ENCODE assay signal across 10 mouse cellular contexts in genomic region chr11:119404627-119405026, GRCm38 (mm10). TPM values are rescaled to one million over a fixed set of nuclear protein-coding genes. Genes with fewer than 3 reads are reported as not detected.
A peak's percentile ranks its signal among the peaks of the same experiment; 100 is the strongest.
DNase-seq lines count a peak whose midpoint lies in the region; ATAC-seq and TF ChIP-seq lines count a peak whose summit lies in the region.
"Had no signal": no experiment of that assay in that cellular context is flagged by ENCODE, and none has a peak within 500 bp of the region (broad histone marks: within the 10 kb centered on the region; RNA-seq: fewer than 3 reads in every experiment).

No protein-coding gene starts in this region.

- no peak for TF ChIP-seq EP300 in ES-Bruce4 (IDR thresholded peaks at IDR 0.05; ENCODE audit: insufficient read depth, low read depth, low read length)

- H3K27me3 ChIP-seq in intestine, embryonic 14.5 days (replicated peaks; ENCODE audit: control insufficient read depth, insufficient read depth, low read length), result no peaks in the 10 kb centered on the region
- H3K27me3 ChIP-seq in intestine, embryonic 16.5 days (replicated peaks; ENCODE audit: control insufficient read depth, insufficient read depth, low read length), result no peaks in the 10 kb centered on the region
- no peaks in the 10 kb centered on the region for H3K27me3 ChIP-seq in ES-Bruce4 (ENCODE audit: control insufficient read depth, insufficient read depth, low read length, poor library complexity, severe bottlenecking)
- H3K27me3 ChIP-seq in limb, embryonic 10.5 days (ENCODE audit: low read depth, poor library complexity, severe bottlenecking), result no peaks in the 10 kb centered on the region
- H3K27me3 ChIP-seq: heart, embryonic 13.5 days had no signal

- H3K27ac ChIP-seq in intestine, embryonic 14.5 days (ENCODE audit: low read depth), result no peak overlapping the region
- no peak overlapping the region for H3K27ac ChIP-seq in intestine, embryonic 16.5 days (ENCODE audit: low read length)
- H3K27ac ChIP-seq in ES-Bruce4 (ENCODE audit: insufficient read depth, low read length), result no peak overlapping the region
- no peak overlapping the region for H3K27ac ChIP-seq in bone marrow macrophage, adult 2 months (ENCODE audit: insufficient read depth, low read depth, low read length)
- H3K27ac ChIP-seq in limb, embryonic 10.5 days, result no peak overlapping the region
- H3K27ac ChIP-seq: heart, embryonic 13.5 days had no signal

- peak; percentile 96 for TF ChIP-seq CTCF in ES-Bruce4 (IDR thresholded peaks at IDR 0.05; ENCODE audit: low read depth, low read length)
- TF ChIP-seq CTCF in bone marrow macrophage, adult 2 months (IDR thresholded peaks at IDR 0.05; ENCODE audit: low read depth, low read length), result peak; percentile 92

- no peak for ATAC-seq in intestine, embryonic 14.5 days (replicated peaks; ENCODE audit: low FRiP score, low TSS enrichment, low read depth)
- ATAC-seq in intestine, embryonic 16.5 days, result no peak

- H3K4me3 ChIP-seq in intestine, embryonic 14.5 days (ENCODE audit: low read depth, low read length), result no peak overlapping the region
- no peak overlapping the region for H3K4me3 ChIP-seq in intestine, embryonic 16.5 days (ENCODE audit: low read length)
- no peak overlapping the region for H3K4me3 ChIP-seq in ES-Bruce4 (ENCODE audit: low read depth, low read length)
- H3K4me3 ChIP-seq in bone marrow macrophage, adult 2 months (ENCODE audit: insufficient read depth, low read length), result no peak overlapping the region
- no peak overlapping the region for H3K4me3 ChIP-seq in limb, embryonic 10.5 days
- H3K4me3 ChIP-seq: heart, embryonic 13.5 days; myocyte had no signal

- DNase-seq in intestine, embryonic 14.5 days (ENCODE audit: low spot score), result peak; percentile 67
- peak; percentile 65 for DNase-seq in limb, embryonic 10.5 days (ENCODE audit: low spot score)
- DNase-seq in spleen, postnatal 36 days (ENCODE audit: low spot score in 2 of 2), result peak; percentile 25 to 39
- no peak for DNase-seq in cerebellum, adult 18-20 months
- no peak for DNase-seq in gastrocnemius, postnatal 25 days

- no peak overlapping the region for H3K9ac ChIP-seq in intestine, embryonic 14.5 days (ENCODE audit: low read length)
- H3K9ac ChIP-seq in intestine, embryonic 16.5 days (ENCODE audit: low read depth, low read length), result no peak overlapping the region
- H3K9ac ChIP-seq in ES-Bruce4 (ENCODE audit: low read depth, poor library complexity, severe bottlenecking), result no peak overlapping the region
- H3K9ac ChIP-seq: heart, embryonic 13.5 days had no signal

- H3K9me3 ChIP-seq in intestine, embryonic 14.5 days (ENCODE audit: control insufficient read depth, low read length), result no peaks in the 10 kb centered on the region
- no peaks in the 10 kb centered on the region for H3K9me3 ChIP-seq in intestine, embryonic 16.5 days (ENCODE audit: control insufficient read depth, low read length)
- H3K9me3 ChIP-seq in ES-Bruce4 (replicated peaks; ENCODE audit: control insufficient read depth, insufficient read depth, low read length, poor library complexity, severe bottlenecking), result no peaks in the 10 kb centered on the region
- H3K9me3 ChIP-seq in limb, embryonic 10.5 days (replicated peaks), result no peaks in the 10 kb centered on the region
- H3K9me3 ChIP-seq: heart, embryonic 13.5 days had no signal

- H3K4me2 ChIP-seq in intestine, embryonic 14.5 days (ENCODE audit: low read length), result no peak overlapping the region
- H3K4me2 ChIP-seq in intestine, embryonic 16.5 days (ENCODE audit: low read depth, low read length), result no peak overlapping the region
- H3K4me2 ChIP-seq: heart, embryonic 13.5 days had no signal

- no peaks in the 10 kb centered on the region for H3K36me3 ChIP-seq in intestine, embryonic 14.5 days (ENCODE audit: control insufficient read depth, insufficient read depth, low read length)
- peaks cover 5% of the 10 kb centered on the region; the same call in 1 of the 2 replicates for H3K36me3 ChIP-seq in intestine, embryonic 16.5 days (ENCODE audit: control insufficient read depth, insufficient read depth, low read length)
- H3K36me3 ChIP-seq in ES-Bruce4 (ENCODE audit: control insufficient read depth, insufficient read depth, low read length, poor library complexity, severe bottlenecking), result no peaks in the 10 kb centered on the region
- peaks cover 3% of the 10 kb centered on the region; the same call in 1 of the 2 replicates for H3K36me3 ChIP-seq in limb, embryonic 10.5 days

- whole genome bisulfite sequencing in intestine, embryonic 14.5 days, result 66% methylated on average over 5 of the region's 5 CpGs
- 64% methylated on average over 5 of the region's 5 CpGs for WGBS in intestine, embryonic 16.5 days
- 63% methylated on average over 5 of the region's 5 CpGs for WGBS in limb, embryonic 10.5 days

- TF ChIP-seq POLR2A in ES-Bruce4 (IDR thresholded peaks at IDR 0.05; ENCODE audit: insufficient read depth, low read length), result no peak
- TF ChIP-seq POLR2A in bone marrow macrophage, adult 2 months (IDR thresholded peaks at IDR 0.05; ENCODE audit: borderline replicate concordance, low read depth, low read length), result no peak

- no peaks in the 10 kb centered on the region for H3K4me1 ChIP-seq in intestine, embryonic 14.5 days (replicated peaks; ENCODE audit: control insufficient read depth, insufficient read depth, low read length)
- H3K4me1 ChIP-seq in intestine, embryonic 16.5 days (ENCODE audit: control insufficient read depth, insufficient read depth, low read length), result no peaks in the 10 kb centered on the region
- peaks cover 2% of the 10 kb centered on the region for H3K4me1 ChIP-seq in ES-Bruce4 (ENCODE audit: control insufficient read depth, insufficient read depth, low read length)
- H3K4me1 ChIP-seq in bone marrow macrophage, adult 2 months (ENCODE audit: control insufficient read depth, insufficient read depth, low read length), result 0 out of 2 replicates have a peak, but pooled peaks cover 4% of the 10 kb centered on the region
- H3K4me1 ChIP-seq in limb, embryonic 10.5 days, result peaks cover 6% of the 10 kb centered on the region

RNA-seq across cellular contexts. Expression of gene Rnf213, which starts 11.7 kb away (rescaled TPM):
- 18.0 and 18.8 TPM in 2 replicates for polyA plus RNA-seq in intestine, embryonic 14.5 days (2014; fragmentation: Nextera tagmentation; extraction: Ambion mirVana)
- 7.0 and 7.5 TPM in 2 replicates for polyA plus RNA-seq in intestine, embryonic 16.5 days (2015; fragmentation: Nextera tagmentation; extraction: Ambion mirVana)
- 22.4 and 23.9 TPM in 2 replicates for polyA plus RNA-seq in ES-Bruce4 (2011; ENCODE audit: insufficient read depth, insufficient read length, low read depth, missing spikeins)
- 181 and 187 TPM in 2 replicates for polyA plus RNA-seq in bone marrow macrophage, adult 2 months (2012; ENCODE audit: insufficient read depth, insufficient read length, missing spikeins)
- polyA plus RNA-seq in limb, embryonic 10.5 days (2016; fragmentation: Nextera tagmentation; extraction: Ambion mirVana), result 1.8 and 2.4 TPM in 2 replicates
- 1 to 10 TPM; 5.2 to 5.7 TPM for total RNA-seq in gastrocnemius, postnatal 25 days (2021)

RNA-seq across cellular contexts. Expression of gene Slc26a11, which starts 49.3 kb away (rescaled TPM):
- polyA plus RNA-seq in intestine, embryonic 14.5 days (2014; fragmentation: Nextera tagmentation; extraction: Ambion mirVana), result 8.4 and 9.9 TPM in 2 replicates
- polyA plus RNA-seq in intestine, embryonic 16.5 days (2015; fragmentation: Nextera tagmentation; extraction: Ambion mirVana), result 9.0 and 10.5 TPM in 2 replicates
- 9.2 and 10.0 TPM in 2 replicates for polyA plus RNA-seq in ES-Bruce4 (2011; ENCODE audit: insufficient read depth, insufficient read length, low read depth, missing spikeins)
- 50.6 and 63.4 TPM in 2 replicates for polyA plus RNA-seq in bone marrow macrophage, adult 2 months (2012; ENCODE audit: insufficient read depth, insufficient read length, missing spikeins)
- 8.9 and 9.4 TPM in 2 replicates for polyA plus RNA-seq in limb, embryonic 10.5 days (2016; fragmentation: Nextera tagmentation; extraction: Ambion mirVana)
- 1 to 10 TPM; 2.4 to 3.5 TPM for total RNA-seq in gastrocnemius, postnatal 25 days (2021)

RNA-seq across cellular contexts. Expression of gene Sgsh, which starts 49.3 kb away (rescaled TPM):
- polyA plus RNA-seq in intestine, embryonic 14.5 days (2014; fragmentation: Nextera tagmentation; extraction: Ambion mirVana), result 7.5 and 7.9 TPM in 2 replicates
- polyA plus RNA-seq in intestine, embryonic 16.5 days (2015; fragmentation: Nextera tagmentation; extraction: Ambion mirVana), result 8.2 and 8.3 TPM in 2 replicates
- 3.3 and 4.0 TPM in 2 replicates for polyA plus RNA-seq in ES-Bruce4 (2011; ENCODE audit: insufficient read depth, insufficient read length, low read depth, missing spikeins)
- polyA plus RNA-seq in bone marrow macrophage, adult 2 months (2012; ENCODE audit: insufficient read depth, insufficient read length, missing spikeins), result 39.6 and 41.9 TPM in 2 replicates
- 6.5 and 8.1 TPM in 2 replicates for polyA plus RNA-seq in limb, embryonic 10.5 days (2016; fragmentation: Nextera tagmentation; extraction: Ambion mirVana)
- 1 to 10 TPM; 3.1 to 3.3 TPM for total RNA-seq in gastrocnemius, postnatal 25 days (2021)

Comparison
In these comparisons a context has a peak if more than half of its experiments do, and no peak if none do; other contexts are left out.
1. DNase-seq: peak in intestine, embryonic 14.5 days (single experiment), limb, embryonic 10.5 days (single experiment) and spleen, postnatal 36 days (2 of 2); none in cerebellum, adult 18-20 months (0 of 2) and gastrocnemius, postnatal 25 days (single experiment).